Mouse (Mus musculus) layer of hippocampus, postnatal 25 days (tissue): ENCODE measurements around the gene Wdr81. TPM values are rescaled to one million over a fixed set of nuclear protein-coding genes. Genes with fewer than 3 reads are reported as not detected.
"Not testable (repeated sequence)": the region's sequence is repeated elsewhere in the genome, so short reads cannot be mapped to it uniquely, and the experiment has no call there.

Experiments used
- DNase-seq, 2 experiments: peaks; one replicate each; pipeline ENCODE4 v3.0.0; 2022; ENCODE audit warnings: mixed read lengths in 2 of 2, low spot score in 1 of 2; ENCODE audit errors: extremely low spot score in 1 of 2
- total RNA-seq, 2 experiments: library from RNA; stranded (reverse); gene quantifications; 2 replicates each; pipeline ENCODE4 v1.2.3; 2021

Gene Wdr81
- total RNA-seq, 2 experiments from 2014 or later = 21.9 to 22.7 TPM

GRCm38 (mm10) chr11:75461743-75462252 is 7.3 kb upstream of the Wdr81 start:
- no peak for DNase-seq

GRCm38 (mm10) chr11:75460844-75461742 is 6.6 kb upstream of the Wdr81 start, which contains the start of gene Tlcd2:
Gene Tlcd2, plus strand, starts transcription at chr11:75461715.
- peak; percentile 89 to 94 for DNase-seq

DNA sequence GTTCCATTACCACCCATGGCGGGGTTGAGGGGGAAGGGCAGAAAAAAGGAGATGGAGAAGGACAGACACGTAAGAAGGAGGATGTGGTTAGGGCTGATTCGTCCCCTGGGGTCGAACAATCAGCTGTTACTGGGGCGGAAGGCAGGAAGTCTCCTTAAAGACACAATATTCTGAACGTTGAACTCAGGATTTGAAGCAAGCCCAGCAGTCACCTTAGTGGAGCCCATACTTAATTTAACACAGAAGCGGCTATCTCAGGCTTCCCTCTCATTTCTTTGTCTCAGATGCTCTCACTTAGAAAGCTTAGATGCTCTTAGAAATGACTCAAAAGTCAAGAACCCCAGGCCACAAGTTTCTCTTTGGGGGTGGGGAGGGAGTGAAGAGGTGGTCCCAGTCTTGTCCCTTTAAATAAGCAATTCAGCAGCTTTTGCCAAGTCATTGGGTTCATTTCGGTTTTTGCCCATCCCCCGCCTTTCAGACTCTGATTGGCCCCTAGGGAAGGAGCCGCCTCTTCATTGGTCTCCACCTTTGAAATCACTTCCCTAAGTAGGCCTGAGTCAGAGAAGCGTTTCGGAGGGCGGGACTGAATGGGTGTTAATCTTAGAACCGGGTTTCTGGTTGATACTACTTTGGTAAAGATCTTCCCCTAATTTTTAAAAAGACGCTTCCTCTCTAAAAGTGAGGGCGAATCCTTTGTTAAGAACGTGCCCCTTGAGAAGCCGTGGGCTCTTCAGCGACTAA is 5.8 kb upstream of the Wdr81 start:
- peak; percentile 62 to 74 for DNase-seq

GRCm38 (mm10) chr11:75459751-75460102 is 5.2 kb upstream of the Wdr81 start:
- DNase-seq = no peak

DNA sequence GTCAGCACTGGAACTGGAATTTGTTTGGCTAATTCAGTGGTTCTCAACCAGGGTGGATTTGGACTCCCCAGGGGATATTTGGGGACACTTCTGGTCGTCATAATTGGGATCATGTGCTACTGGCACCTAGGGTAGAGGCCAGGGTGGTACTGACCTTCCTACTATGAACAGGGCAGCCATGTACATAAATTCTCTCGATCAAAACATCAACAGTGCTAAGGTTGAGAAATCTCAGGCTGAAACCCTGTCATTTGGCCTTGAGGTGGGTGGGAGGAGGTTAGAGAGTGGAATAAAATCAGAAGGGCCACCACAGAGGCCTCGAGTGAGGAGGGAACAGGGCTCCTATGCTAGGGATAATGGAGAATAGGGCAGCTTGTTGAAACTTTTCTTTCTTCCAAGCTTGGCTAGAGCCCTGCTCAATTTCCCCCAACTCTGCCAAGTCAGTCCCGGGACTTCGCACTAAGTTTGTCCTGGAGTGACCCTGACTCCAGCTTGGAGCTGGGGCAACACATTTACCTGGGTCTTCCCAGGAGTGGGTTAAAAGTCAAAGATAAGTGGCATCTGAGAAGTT is 4.7 kb upstream of the Wdr81 start:
- no peak for DNase-seq

- DNase-seq = no peak
These were observed 4.1 kb upstream of the Wdr81 start for GRCm38 (mm10) chr11:75458628-75459041.

- peak in 1 of 2 experiments; percentile 41 for DNase-seq
These were observed 3.7 kb upstream of the Wdr81 start for GRCm38 (mm10) chr11:75458169-75458568.

DNA sequence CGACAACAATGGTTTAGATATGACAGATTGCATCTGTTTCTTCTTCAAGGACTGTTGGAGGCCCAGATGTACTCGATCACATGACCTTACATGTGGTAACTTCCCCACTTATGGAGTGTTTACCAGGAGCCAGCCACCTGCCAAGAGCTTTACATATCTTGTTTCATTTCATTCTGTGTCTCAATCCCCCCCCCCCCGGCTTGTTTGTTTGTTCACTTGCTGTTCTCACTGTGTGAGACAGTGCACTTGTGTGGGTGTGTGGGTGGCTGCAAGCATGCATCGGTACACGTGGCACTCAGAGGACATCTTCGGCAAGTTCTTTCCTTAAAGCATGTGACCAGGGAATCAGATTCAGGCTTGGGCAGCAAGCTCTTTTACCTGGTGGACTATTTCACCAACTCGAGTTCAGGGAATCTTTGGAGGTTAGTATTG is 1.9 kb upstream of the Wdr81 start:
- DNase-seq = no peak

GRCm38 (mm10) chr11:75455971-75456370 is 1.5 kb upstream of the Wdr81 start:
- not testable (repeated sequence) for DNase-seq

GRCm38 (mm10) chr11:75455041-75455736 is 672 bp upstream of the Wdr81 start:
- no peak for DNase-seq

DNA sequence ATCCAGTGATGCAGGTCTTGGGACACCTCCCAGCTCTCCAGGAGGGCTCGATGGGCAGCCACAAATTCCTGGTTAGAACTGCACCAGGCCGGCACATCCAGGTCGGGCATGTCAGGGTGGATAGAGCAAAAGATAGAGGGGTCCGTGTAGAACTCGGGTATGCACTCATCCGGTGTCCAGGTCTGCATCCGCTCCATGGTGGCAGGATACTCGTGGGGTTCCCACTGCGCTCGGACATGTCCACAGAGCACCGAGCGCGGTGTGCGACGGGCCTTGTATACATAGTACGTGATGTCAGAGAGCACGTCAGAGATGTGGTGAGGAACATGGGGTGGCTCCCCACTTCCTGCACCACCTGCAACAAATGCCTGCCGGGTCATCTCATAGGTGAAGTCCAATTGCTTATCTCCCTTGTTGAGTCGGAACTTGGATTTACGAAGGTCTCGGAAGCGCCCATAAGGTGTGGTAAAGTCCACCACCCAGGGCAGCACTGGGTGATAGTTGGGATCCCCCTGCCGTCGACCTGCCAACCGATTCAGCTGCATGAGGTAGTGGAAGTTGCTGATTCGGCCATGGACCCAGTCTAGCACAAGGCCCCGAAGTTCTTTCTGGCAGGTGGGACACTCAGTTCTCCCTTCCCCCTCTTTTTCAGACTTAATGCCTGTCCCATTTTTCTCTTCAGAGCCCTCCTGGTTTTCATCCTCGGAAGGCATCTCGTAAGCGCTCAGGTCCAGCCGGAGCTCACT is 1.5 kb downstream of the Wdr81 start:
- DNase-seq = no peak

DNA sequence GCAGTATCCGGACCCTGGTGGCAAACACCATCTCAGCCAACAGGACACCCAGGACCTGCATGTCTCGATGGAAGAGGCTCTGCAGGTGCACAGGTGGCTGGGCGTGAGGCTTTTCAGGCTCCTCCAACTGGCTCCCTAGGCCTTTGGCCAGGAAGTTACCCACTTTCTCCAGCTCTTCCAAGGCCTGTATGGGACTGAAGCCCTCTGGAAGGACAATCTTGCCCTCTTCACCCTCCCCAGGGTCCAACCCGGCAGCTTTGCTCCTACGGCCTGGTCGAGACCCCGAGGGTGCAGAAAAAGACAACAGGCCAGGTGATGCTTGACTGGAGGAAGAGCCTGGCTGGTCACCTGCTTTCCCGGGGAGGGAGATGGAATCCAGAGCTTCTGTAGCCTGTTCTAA is 2.4 kb downstream of the Wdr81 start:
- DNase-seq = no peak

DNA sequence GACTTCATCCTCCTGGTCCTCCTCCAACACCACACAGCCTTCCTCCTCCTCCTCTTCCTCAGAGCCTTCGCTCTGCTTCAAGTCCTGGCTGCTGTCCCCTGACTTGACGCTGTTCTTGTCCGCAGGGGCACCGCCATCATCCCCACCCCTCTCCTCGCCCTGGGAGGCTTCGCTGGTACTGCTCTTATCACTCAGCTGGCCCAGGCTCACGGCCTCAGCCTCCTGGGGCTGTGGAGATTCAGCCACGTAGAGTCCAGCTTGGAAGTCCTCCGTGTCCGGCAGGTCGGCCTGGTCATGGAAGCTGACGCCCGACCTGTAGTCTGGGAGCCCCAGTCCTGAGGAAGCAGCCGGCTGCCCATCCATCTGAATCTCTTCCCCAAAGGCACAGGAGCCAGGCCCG is 3.6 kb downstream of the Wdr81 start:
- DNase-seq = no peak

GRCm38 (mm10) chr11:75450304-75450908 is 4.1 kb downstream of the Wdr81 start:
- DNase-seq = no peak

DNA sequence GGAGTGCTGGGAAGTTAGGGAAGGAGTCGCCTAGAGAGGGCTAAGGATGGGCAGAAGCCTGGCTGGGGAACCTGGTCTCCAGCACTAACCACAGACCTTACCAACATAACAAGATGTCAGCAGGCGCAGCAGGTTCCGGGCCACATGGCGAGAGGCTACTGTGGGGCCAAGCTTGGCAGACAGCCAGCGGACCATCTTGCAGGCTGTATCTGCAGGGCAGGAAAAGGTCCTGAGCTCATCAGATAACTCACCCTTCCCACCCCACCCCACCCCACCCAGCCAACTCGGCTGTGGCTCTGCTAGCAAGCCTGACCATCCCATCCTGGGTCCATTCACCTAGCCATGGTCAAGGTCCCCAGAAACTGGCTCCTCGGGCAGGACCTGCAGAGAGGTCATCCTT is 4.8 kb downstream of the Wdr81 start:
- no peak for DNase-seq

DNA sequence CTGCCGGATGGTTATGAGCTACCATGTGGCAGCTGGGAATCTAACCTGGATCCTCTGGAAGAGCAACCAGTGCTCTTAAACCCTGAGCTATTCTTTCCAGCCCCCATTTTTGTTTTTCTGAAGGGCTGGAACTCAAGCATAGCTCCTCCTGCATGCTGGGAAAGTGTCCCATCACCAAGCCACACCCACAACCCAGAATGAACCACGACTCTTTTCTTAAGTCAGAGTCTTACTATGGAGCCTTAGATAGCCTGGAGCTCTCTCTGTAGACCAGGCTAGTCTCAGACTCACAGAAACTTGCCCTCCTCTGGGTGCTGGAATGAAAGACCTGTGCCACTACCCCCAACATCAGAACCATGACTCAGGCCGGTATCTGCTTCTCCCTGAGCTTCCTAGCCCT is 5.9 kb downstream of the Wdr81 start:
- DNase-seq = no peak

GRCm38 (mm10) chr11:75443711-75444110 is 10.8 kb downstream of the Wdr81 start:
- DNase-seq = no peak

GRCm38 (mm10) chr11:75441601-75442000 is 12.9 kb downstream of the Wdr81 start:
- no peak for DNase-seq

GRCm38 (mm10) chr11:75441034-75441433 is 13.5 kb downstream of the Wdr81 start:
- no peak for DNase-seq
